Mouse (Mus musculus) G1E (cell line): ENCODE results near the gene H13.

Source experiments
- CTCF ChIP-seq: IDR thresholded peaks from 2 replicates; pipeline ENCODE4 v1.5.1; 2012; ENCODE audit warnings: low read depth, low read length, inconsistent platforms, mixed read lengths
- GATA1 ChIP-seq: IDR thresholded peaks from 2 replicates; pipeline ENCODE4 v1.6.1; 2012; ENCODE audit warnings: borderline replicate concordance, low read length, inconsistent platforms, mixed read lengths
- POLR2AphosphoS5 ChIP-seq: IDR thresholded peaks from 2 replicates; pipeline ENCODE4 v1.6.1; 2012; ENCODE audit warnings: low read depth, low read length, inconsistent platforms; ENCODE audit not compliant: insufficient replicate concordance
- TAL1 ChIP-seq: conservative IDR thresholded peaks from 2 replicates; pipeline ENCODE4 v1.6.1; 2012; ENCODE audit warnings: low read depth, low read length, inconsistent platforms, mixed read lengths

DNA sequence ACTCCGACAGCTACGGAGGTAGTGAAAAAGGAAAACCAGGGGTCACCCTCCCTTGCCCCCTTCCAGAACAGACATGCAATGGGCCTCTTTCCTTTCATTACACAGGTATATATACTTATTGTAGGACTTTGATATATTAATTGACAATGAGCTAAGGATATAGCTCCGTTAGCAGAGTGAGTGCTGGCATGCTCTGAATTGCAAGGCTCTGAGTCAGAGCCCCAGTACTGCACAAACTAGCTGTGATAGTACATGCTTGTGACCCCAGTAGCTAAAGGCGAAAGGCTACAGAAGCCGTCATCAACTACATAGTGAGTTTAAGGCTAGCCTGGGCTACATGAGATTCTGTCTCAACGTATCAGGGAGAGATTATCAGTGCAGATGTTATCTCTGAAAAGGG is 39.4 kb upstream of the H13 start:
- TF ChIP-seq CTCF (no peak), POLR2AphosphoS5 (no peak), TAL1 (no peak), GATA1 (no peak)
